Mouse (Mus musculus) embryonic facial prominence, embryonic 13.5 days (tissue): ENCODE measurements around the gene Cacfd1. TPM values are rescaled to one million over a fixed set of nuclear protein-coding genes. Genes with fewer than 3 reads are reported as not detected.
A peak's percentile ranks its signal among the peaks of the same experiment; 100 is the strongest.

Experiments
- ATAC-seq: fragments of 200-750 bp; cut with Nextera tagmentation; 2 replicates; pipeline ENCODE4 v1.8.0; 2017; ENCODE audit warnings: low read depth; ENCODE audit not compliant: insufficient number of reproducible peaks, insufficient read depth, low FRiP score, low TSS enrichment
- H3K27ac ChIP-seq: fragments of 300-500 bp; sonication (generic); 2 replicates; pipeline ENCODE4 v1.5.1; 2015; ENCODE audit warnings: moderate library complexity, mild to moderate bottlenecking, inconsistent platforms
- H3K27me3 ChIP-seq: fragments of 300-500 bp; sonication (generic); 2 replicates; pipeline ENCODE4 v1.6.1; 2015; ENCODE audit warnings: mild to moderate bottlenecking, inconsistent platforms
- H3K36me3 ChIP-seq: fragments of 300-500 bp; sonication (generic); 2 replicates; pipeline ENCODE4 v1.6.1; 2015; ENCODE audit warnings: mild to moderate bottlenecking, inconsistent platforms
- H3K4me1 ChIP-seq: fragments of 300-500 bp; sonication (generic); 2 replicates; pipeline ENCODE4 v1.6.1; 2015; ENCODE audit warnings: inconsistent platforms
- H3K4me2 ChIP-seq: fragments of 300-500 bp; sonication (generic); 2 replicates; pipeline ENCODE4 v1.6.1; 2015; ENCODE audit warnings: moderate library complexity, mild to moderate bottlenecking, inconsistent platforms
- H3K4me3 ChIP-seq: fragments of 300-500 bp; sonication (generic); 2 replicates; pipeline ENCODE4 v1.5.1; 2015; ENCODE audit warnings: mild to moderate bottlenecking, inconsistent platforms
- H3K9ac ChIP-seq: fragments of 300-500 bp; sonication (generic); 2 replicates; pipeline ENCODE4 v1.6.1; 2015; ENCODE audit warnings: mild to moderate bottlenecking, inconsistent platforms
- H3K9me3 ChIP-seq: fragments of 300-500 bp; sonication (generic); 2 replicates; pipeline ENCODE4 v1.6.1; 2016; ENCODE audit warnings: inconsistent platforms
- WGBS: fragments of 180-500 bp; shearing (Covaris S2); methylation state at CpG from one replicate; pipeline ENCODE4 v1.1.7; 2015; ENCODE audit warnings: mixed read lengths; 5-methylcytosine and 5-hydroxymethylcytosine counted together
- polyA plus RNA-seq: library from polyadenylated mRNA; unstranded; fragments of >200 nt; fragmentation: Nextera tagmentation; extraction: Ambion mirVana; gene quantifications from 2 replicates; pipeline ENCODE4 v1.2.1, GENCODE M21; 2015

Gene Cacfd1
- polyA plus RNA-seq, 1 experiment from 2014 or later = 80.0 TPM

DNA sequence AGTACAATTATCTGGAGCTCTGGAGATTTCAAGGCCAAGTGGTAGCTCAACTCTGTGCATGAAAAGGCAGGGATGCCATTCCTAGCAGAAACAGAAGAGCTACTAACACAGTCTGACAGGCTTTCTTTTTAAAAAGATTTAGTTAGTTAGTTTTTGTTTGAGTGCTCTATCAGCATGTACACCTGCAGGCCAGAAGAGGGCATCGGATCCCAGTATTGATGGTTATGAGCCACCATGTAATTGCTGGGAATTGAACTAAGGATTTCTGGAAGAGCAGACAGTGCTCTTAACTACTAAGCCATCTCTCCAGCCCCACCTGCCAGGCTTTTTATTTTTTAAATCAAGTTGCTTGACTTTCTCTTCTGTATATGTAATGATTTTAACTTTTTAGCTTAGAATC lies 12.2 kb upstream of the Cacfd1 start:
- Histone ChIP-seq H3K36me3 (no peaks in the 10 kb centered on the region), H3K4me1 (no peaks in the 10 kb centered on the region), H3K4me3 (no peak overlapping the region), H3K4me2 (no peak overlapping the region), H3K9me3 (no peaks in the 10 kb centered on the region), H3K27me3 (no peaks in the 10 kb centered on the region), H3K9ac (no peak overlapping the region), H3K27ac (no peak overlapping the region)
- ATAC-seq = no peak
- 87% methylated on average over 1 of the region's 1 CpGs for WGBS

DNA sequence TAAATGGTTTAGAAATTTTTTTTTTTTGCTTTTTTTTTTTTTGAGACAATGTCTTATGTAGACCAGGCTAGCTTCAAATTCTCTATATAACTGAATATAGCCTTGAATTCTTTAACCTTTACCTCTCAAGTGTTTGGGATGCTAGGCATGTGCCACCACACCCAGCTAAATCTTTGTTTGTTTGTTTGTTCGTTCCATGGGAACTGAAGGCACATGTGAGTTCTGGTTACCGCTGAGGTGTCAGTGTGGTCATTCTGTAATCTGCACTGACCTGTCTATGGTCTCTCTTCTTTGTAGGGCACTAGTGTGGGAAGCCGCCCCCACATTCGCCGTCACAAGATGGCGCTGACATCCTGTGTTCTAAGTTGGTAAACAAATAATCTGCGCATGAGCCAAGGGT lies 11.7 kb upstream of the Cacfd1 start:
- no peaks in the 10 kb centered on the region for H3K27me3 ChIP-seq
- WGBS = 93% methylated on average over 7 of the region's 7 CpGs
- H3K9me3 ChIP-seq = no peaks in the 10 kb centered on the region
- no peak overlapping the region for H3K27ac ChIP-seq
- no peaks in the 10 kb centered on the region for H3K36me3 ChIP-seq
- H3K4me2 ChIP-seq = no peak overlapping the region
- H3K9ac ChIP-seq = no peak overlapping the region
- ATAC-seq = no peak
- H3K4me1 ChIP-seq = no peaks in the 10 kb centered on the region
- H3K4me3 ChIP-seq = no peak overlapping the region

DNA sequence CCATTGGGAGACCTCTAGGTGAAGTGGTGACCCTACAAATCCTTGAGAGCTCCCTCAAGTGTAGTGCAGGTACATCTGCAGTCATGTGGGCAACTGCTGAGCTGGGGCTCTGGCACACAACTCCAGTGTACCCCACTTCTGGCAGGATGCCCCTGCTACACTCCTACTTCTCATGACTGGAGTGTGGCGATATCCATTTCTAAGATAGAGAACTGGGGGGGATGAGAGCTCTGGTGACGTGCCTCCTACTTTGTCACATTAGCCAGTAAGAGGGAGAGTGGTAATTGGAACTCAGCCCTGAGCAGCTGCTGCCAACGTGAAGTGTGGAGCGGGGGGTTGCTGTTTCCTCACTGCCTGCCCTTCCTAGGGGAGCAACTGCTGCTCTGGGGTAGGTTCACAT lies 3.5 kb upstream of the Cacfd1 start:
- Histone ChIP-seq H3K9ac (no peak overlapping the region), H3K36me3 (no peaks in the 10 kb centered on the region), H3K4me2 (no peak overlapping the region), H3K27me3 (no peaks in the 10 kb centered on the region), H3K9me3 (no peaks in the 10 kb centered on the region), H3K4me3 (no peak overlapping the region), H3K27ac (no peak overlapping the region), H3K4me1 (peaks cover 15% of the 10 kb centered on the region)
- no peak for ATAC-seq
- WGBS = 67% methylated on average over 4 of the region's 4 CpGs

GRCm38 (mm10) chr2:27007701-27008100 lies 2.0 kb upstream of the Cacfd1 start:
- 69% methylated on average over 7 of the region's 7 CpGs for WGBS
- H3K9me3 ChIP-seq = no peaks in the 10 kb centered on the region
- H3K9ac ChIP-seq = no peak overlapping the region
- no peak overlapping the region for H3K4me3 ChIP-seq
- H3K36me3 ChIP-seq = no peaks in the 10 kb centered on the region
- H3K27me3 ChIP-seq = no peaks in the 10 kb centered on the region
- no peak overlapping the region for H3K4me2 ChIP-seq
- peaks cover 22% of the 10 kb centered on the region for H3K4me1 ChIP-seq
- ATAC-seq = no peak
- no peak overlapping the region for H3K27ac ChIP-seq

GRCm38 (mm10) chr2:27017802-27018201 lies 8.1 kb downstream of the Cacfd1 start:
- Histone ChIP-seq H3K4me1 (no peaks in the 10 kb centered on the region), H3K36me3 (peaks cover 69% of the 10 kb centered on the region), H3K9ac (no peak overlapping the region), H3K4me2 (no peak overlapping the region), H3K27me3 (no peaks in the 10 kb centered on the region), H3K4me3 (no peak overlapping the region), H3K9me3 (no peaks in the 10 kb centered on the region), H3K27ac (no peak overlapping the region)
- 0 out of 2 replicates have a peak, but pooled peaks have one; percentile 16 for ATAC-seq
- 51% methylated on average over 5 of the region's 5 CpGs for WGBS

DNA sequence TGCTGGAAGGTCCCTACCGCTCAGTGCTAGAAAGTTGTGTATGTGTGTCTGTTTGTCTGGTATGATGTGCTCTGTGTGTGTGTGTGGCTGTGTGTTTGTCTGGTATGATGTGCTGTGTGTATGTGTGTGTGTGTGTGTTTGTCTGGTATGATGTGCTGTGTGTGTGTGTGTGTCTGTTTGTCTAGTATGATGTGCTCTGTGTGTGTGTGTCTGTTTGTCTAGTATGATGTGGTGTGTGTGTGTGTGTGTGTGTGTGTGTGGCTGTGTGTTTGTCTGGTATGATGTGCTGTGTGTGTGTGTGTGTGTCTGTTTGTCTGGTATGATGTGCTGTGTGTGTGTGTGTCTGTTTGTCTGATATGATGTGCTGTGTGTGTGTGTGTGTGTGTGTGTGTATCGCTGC lies 9.8 kb downstream of the Cacfd1 start:
- Histone ChIP-seq H3K27ac (no peak overlapping the region), H3K36me3 (peaks cover 57% of the 10 kb centered on the region), H3K4me2 (no peak overlapping the region), H3K9me3 (no peaks in the 10 kb centered on the region), H3K9ac (no peak overlapping the region), H3K4me1 (no peaks in the 10 kb centered on the region), H3K27me3 (no peaks in the 10 kb centered on the region), H3K4me3 (no peak overlapping the region)
- no peak for ATAC-seq
- WGBS = 87% methylated on average over 2 of the region's 2 CpGs

DNA sequence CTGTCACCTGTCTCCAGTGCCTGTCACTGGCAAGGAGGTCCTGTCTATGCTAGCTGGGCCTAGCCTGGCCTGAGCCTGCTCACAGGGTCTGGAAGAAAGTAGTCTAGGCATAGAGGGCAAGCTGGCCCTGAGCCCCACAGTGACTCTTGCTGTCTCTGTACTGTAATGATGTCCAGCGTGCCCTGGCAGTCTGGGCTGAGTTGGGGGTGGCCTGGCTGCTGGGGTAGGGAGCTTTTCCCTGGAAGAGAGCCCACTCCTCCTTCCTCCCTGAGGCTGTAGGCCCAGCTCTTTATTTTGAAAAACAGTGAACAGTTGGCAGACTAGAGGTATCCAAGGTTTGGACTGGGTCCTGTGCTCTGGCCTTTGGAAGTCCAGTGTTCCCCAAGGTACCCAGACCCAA lies 11.4 kb downstream of the Cacfd1 start:
- no peak overlapping the region for H3K27ac ChIP-seq
- peaks cover 41% of the 10 kb centered on the region for H3K36me3 ChIP-seq
- ATAC-seq = no peak
- H3K9ac ChIP-seq = no peak overlapping the region
- no peak overlapping the region for H3K4me3 ChIP-seq
- H3K27me3 ChIP-seq = no peaks in the 10 kb centered on the region
- H3K4me1 ChIP-seq = no peaks in the 10 kb centered on the region
- 78% methylated on average over 1 of the region's 1 CpGs for WGBS
- H3K9me3 ChIP-seq = no peaks in the 10 kb centered on the region
- no peak overlapping the region for H3K4me2 ChIP-seq

- peaks cover 1% of the 10 kb centered on the region; the same call in 1 of the 2 replicates for H3K4me1 ChIP-seq
- H3K27ac ChIP-seq = no peak overlapping the region
- H3K9me3 ChIP-seq = no peaks in the 10 kb centered on the region
- 62% methylated on average over 6 of the region's 6 CpGs for WGBS
- H3K9ac ChIP-seq = no peak overlapping the region
- H3K27me3 ChIP-seq = 0 out of 2 replicates have a peak, but pooled peaks cover 4% of the 10 kb centered on the region
- peaks cover 26% of the 10 kb centered on the region for H3K36me3 ChIP-seq
- H3K4me2 ChIP-seq = no peak overlapping the region
- ATAC-seq = no peak
- H3K4me3 ChIP-seq = no peak overlapping the region
Measured at GRCm38 (mm10) chr2:27022612-27023011, 12.9 kb downstream of the Cacfd1 start.

GRCm38 (mm10) chr2:27024136-27024535 lies 14.4 kb downstream of the Cacfd1 start:
- H3K36me3 ChIP-seq = peaks cover 11% of the 10 kb centered on the region
- H3K4me3 ChIP-seq = no peak overlapping the region
- H3K27me3 ChIP-seq = peaks cover 11% of the 10 kb centered on the region
- peaks cover 8% of the 10 kb centered on the region; the same call in 1 of the 2 replicates for H3K4me1 ChIP-seq
- no peak overlapping the region for H3K4me2 ChIP-seq
- ATAC-seq = no peak
- H3K27ac ChIP-seq = no peak overlapping the region
- 83% methylated on average over 14 of the region's 14 CpGs for WGBS
- H3K9ac ChIP-seq = no peak overlapping the region
- H3K9me3 ChIP-seq = no peaks in the 10 kb centered on the region

GRCm38 (mm10) chr2:27025545-27025944 lies 15.8 kb downstream of the Cacfd1 start:
- H3K36me3 ChIP-seq = no peaks in the 10 kb centered on the region
- H3K4me2 ChIP-seq = no peak overlapping the region
- no peak for ATAC-seq
- 71% methylated on average over 3 of the region's 3 CpGs for WGBS
- H3K9ac ChIP-seq = no peak overlapping the region
- H3K27ac ChIP-seq = no peak overlapping the region
- peaks cover 8% of the 10 kb centered on the region; the same call in 1 of the 2 replicates for H3K4me1 ChIP-seq
- H3K27me3 ChIP-seq = peaks cover 14% of the 10 kb centered on the region
- no peak overlapping the region for H3K4me3 ChIP-seq
- H3K9me3 ChIP-seq = no peaks in the 10 kb centered on the region

DNA sequence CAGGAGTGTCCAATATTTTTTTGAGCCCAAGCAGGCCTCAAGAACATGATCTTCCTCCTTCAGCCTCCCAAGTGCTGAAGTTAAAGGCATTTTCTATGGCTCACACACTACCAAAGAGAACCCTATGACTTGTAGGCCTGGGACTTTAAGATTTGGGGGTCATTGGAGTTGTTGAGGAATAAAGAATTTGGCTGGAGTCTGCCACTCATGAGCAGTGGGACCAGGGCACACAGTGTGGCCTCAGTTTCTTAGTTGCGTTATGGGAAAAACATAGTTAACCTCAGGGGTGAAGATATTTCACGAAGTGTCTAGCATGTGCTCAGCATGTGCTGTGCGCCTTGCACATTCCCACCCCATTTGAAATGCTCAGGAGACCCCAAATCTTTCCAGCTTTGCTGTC lies 16.6 kb downstream of the Cacfd1 start:
- ATAC-seq = no peak
- WGBS = 91% methylated on average over 3 of the region's 3 CpGs
- peaks cover 8% of the 10 kb centered on the region; the same call in 1 of the 2 replicates for H3K4me1 ChIP-seq
- H3K4me2 ChIP-seq = no peak overlapping the region
- no peak overlapping the region for H3K9ac ChIP-seq
- H3K4me3 ChIP-seq = no peak overlapping the region
- no peaks in the 10 kb centered on the region for H3K36me3 ChIP-seq
- H3K27me3 ChIP-seq = peaks cover 14% of the 10 kb centered on the region
- no peaks in the 10 kb centered on the region for H3K9me3 ChIP-seq
- H3K27ac ChIP-seq = no peak overlapping the region

- Histone ChIP-seq H3K27ac (no peak overlapping the region), H3K9me3 (no peaks in the 10 kb centered on the region), H3K4me1 (peaks cover 8% of the 10 kb centered on the region; the same call in 1 of the 2 replicates), H3K9ac (peak overlapping the region; percentile 51; the same call in 1 of the 2 replicates), H3K4me2 (peak overlapping the region; percentile 66), H3K27me3 (peaks cover 14% of the 10 kb centered on the region), H3K4me3 (peak overlapping the region; percentile 32; the same call in 1 of the 2 replicates), H3K36me3 (no peaks in the 10 kb centered on the region)
- 74% methylated on average over 10 of the region's 10 CpGs for WGBS
- no peak for ATAC-seq
Measured at GRCm38 (mm10) chr2:27026857-27027617, 17.3 kb downstream of the Cacfd1 start.
